Mouse (Mus musculus) urinary bladder, postnatal 10 days (tissue): Measurements from ENCODE around the gene 1700008O03Rik.

Source experiments
- DNase-seq: peaks from one replicate; pipeline ENCODE4 v3.0.0; 2022; ENCODE audit warnings: low spot score

Gene 1700008O03Rik

GRCm38 (mm10) chr7:44344622-44345021, 41.0 kb downstream of the 1700008O03Rik start:
- DNase-seq, result no peak

GRCm38 (mm10) chr7:44343459-44344015, 42.1 kb downstream of the 1700008O03Rik start:
- no peak for DNase-seq

- DNase-seq, result no peak
Measured at GRCm38 (mm10) chr7:44341714-44342113, 43.9 kb downstream of the 1700008O03Rik start.

GRCm38 (mm10) chr7:44341119-44341518, 44.5 kb downstream of the 1700008O03Rik start:
- no peak for DNase-seq

GRCm38 (mm10) chr7:44340226-44340625, 45.4 kb downstream of the 1700008O03Rik start:
- DNase-seq, result no peak

GRCm38 (mm10) chr7:44337121-44337849, 48.3 kb downstream of the 1700008O03Rik start:
- no peak for DNase-seq

GRCm38 (mm10) chr7:44336046-44337021, 49.3 kb downstream of the 1700008O03Rik start:
- DNase-seq, result no peak

GRCm38 (mm10) chr7:44335031-44335878, 50.4 kb downstream of the 1700008O03Rik start:
- no peak for DNase-seq

- no peak for DNase-seq
Measured at GRCm38 (mm10) chr7:44334139-44334538, 51.5 kb downstream of the 1700008O03Rik start.

GRCm38 (mm10) chr7:44332336-44332735, 53.3 kb downstream of the 1700008O03Rik start:
- DNase-seq, result no peak

GRCm38 (mm10) chr7:44326614-44327013, 59.0 kb downstream of the 1700008O03Rik start:
- DNase-seq, result no peak

- DNase-seq, result no peak
Measured at GRCm38 (mm10) chr7:44322290-44322689, 63.3 kb downstream of the 1700008O03Rik start.

GRCm38 (mm10) chr7:44320886-44321285, 64.7 kb downstream of the 1700008O03Rik start:
- no peak for DNase-seq

- DNase-seq, result no peak
Measured at GRCm38 (mm10) chr7:44317913-44318312, 67.7 kb downstream of the 1700008O03Rik start.

GRCm38 (mm10) chr7:44312484-44312883, 73.1 kb downstream of the 1700008O03Rik start:
- no peak for DNase-seq

GRCm38 (mm10) chr7:44311713-44312304, 73.8 kb downstream of the 1700008O03Rik start:
- no peak for DNase-seq

GRCm38 (mm10) chr7:44310878-44311712, 74.5 kb downstream of the 1700008O03Rik start:
- no peak for DNase-seq

- DNase-seq, result no peak
Measured at GRCm38 (mm10) chr7:44310285-44310877, 75.2 kb downstream of the 1700008O03Rik start.
